Mouse (Mus musculus) ES-E14 (cell line): ENCODE measurements around the gene Creg2. TPM values are rescaled to one million over a fixed set of nuclear protein-coding genes. Genes with fewer than 3 reads are reported as not detected.

Experiments
- DNase-seq: peaks from one replicate; pipeline ENCODE4 v3.0.0-alpha.2; 2013; ENCODE audit warnings: low read depth, low spot score
- H3K27ac ChIP-seq: 2 replicates; pipeline ENCODE4 v1.5.1; 2012; ENCODE audit warnings: low read depth, mild to moderate bottlenecking, low read length, moderate library complexity, mixed read lengths; ENCODE audit not compliant: poor library complexity, insufficient read depth, severe bottlenecking
- H3K36me3 ChIP-seq: 2 replicates; pipeline ENCODE4 v1.6.1; 2012; ENCODE audit warnings: mild to moderate bottlenecking, low read length, moderate library complexity, mixed read lengths; ENCODE audit not compliant: control insufficient read depth, poor library complexity, insufficient read depth, severe bottlenecking
- H3K4me1 ChIP-seq, 2 experiments: fragments of 150-350 bp in 1 of 2; sonication (generic) in 1 of 2; 2 replicates each; pipeline ENCODE4 v1.6.1; 2012; ENCODE audit warnings: low read length in 2 of 2, mild to moderate bottlenecking in 1 of 2, mixed read lengths in 1 of 2; ENCODE audit not compliant: control insufficient read depth in 2 of 2, insufficient read depth in 2 of 2, poor library complexity in 1 of 2
- H3K4me3 ChIP-seq, 2 experiments: fragments of 150-350 bp in 1 of 2; sonication (generic) in 1 of 2; 2 replicates each; pipeline ENCODE4 v1.5.1; 2012; ENCODE audit warnings: low read length in 2 of 2, low read depth in 1 of 2, mild to moderate bottlenecking in 1 of 2, mixed read lengths in 1 of 2; ENCODE audit not compliant: insufficient read depth in 1 of 2, poor library complexity in 1 of 2, severe bottlenecking in 1 of 2
- H3K9ac ChIP-seq: 2 replicates; pipeline ENCODE4 v1.6.1; 2012; ENCODE audit warnings: low read depth, mild to moderate bottlenecking, low read length, mixed read lengths; ENCODE audit not compliant: poor library complexity, insufficient read depth, severe bottlenecking
- H3K9me3 ChIP-seq: fragments of 150-350 bp; sonication (generic); 2 replicates; pipeline ENCODE4 v1.6.1; 2012; ENCODE audit warnings: low read depth, mild to moderate bottlenecking, low read length; ENCODE audit not compliant: control insufficient read depth, insufficient read depth
- CHD2 ChIP-seq: IDR thresholded peaks from 2 replicates; pipeline ENCODE4 v1.6.1; 2014; ENCODE audit warnings: mild to moderate bottlenecking, low read depth, low read length, inconsistent platforms
- HCFC1 ChIP-seq: IDR thresholded peaks from 2 replicates; pipeline ENCODE4 v1.6.1; 2012; ENCODE audit warnings: low read length, inconsistent platforms, borderline replicate concordance; ENCODE audit not compliant: insufficient read depth
- MAFK ChIP-seq: IDR thresholded peaks from 2 replicates; pipeline ENCODE4 v1.6.1; 2014; ENCODE audit warnings: mild to moderate bottlenecking, low read depth, low read length, inconsistent platforms; ENCODE audit not compliant: insufficient read depth
- ZC3H11A ChIP-seq: IDR thresholded peaks from 2 replicates; pipeline ENCODE4 v1.6.1; 2012; ENCODE audit warnings: low read depth, mild to moderate bottlenecking, inconsistent platforms, low read length, borderline replicate concordance
- ZNF384 ChIP-seq: IDR thresholded peaks from 2 replicates; pipeline ENCODE4 v1.6.1; 2012; ENCODE audit warnings: low read depth, low read length, inconsistent platforms
- in situ Hi-C, 2 experiments: fragments of 600-800 bp; cut with MboI; formaldehyde crosslinking; loops; one replicate each; pipeline ENCODE4 v1.15.1; 2025; ENCODE audit warnings: low sequenced_read_pairs in 2 of 2, inconsistent platforms in 1 of 2; ENCODE audit not compliant: unreplicated experiment in 2 of 2
- total RNA-seq: library from RNA; depleted of rRNA; stranded (reverse); fragments of 300-350 nt; gene quantifications from 2 replicates; pipeline ENCODE4 v1.2.3, GENCODE M21; 2012

Creg2 gene
- total RNA-seq, 1 experiment = 0.22 TPM

DNA sequence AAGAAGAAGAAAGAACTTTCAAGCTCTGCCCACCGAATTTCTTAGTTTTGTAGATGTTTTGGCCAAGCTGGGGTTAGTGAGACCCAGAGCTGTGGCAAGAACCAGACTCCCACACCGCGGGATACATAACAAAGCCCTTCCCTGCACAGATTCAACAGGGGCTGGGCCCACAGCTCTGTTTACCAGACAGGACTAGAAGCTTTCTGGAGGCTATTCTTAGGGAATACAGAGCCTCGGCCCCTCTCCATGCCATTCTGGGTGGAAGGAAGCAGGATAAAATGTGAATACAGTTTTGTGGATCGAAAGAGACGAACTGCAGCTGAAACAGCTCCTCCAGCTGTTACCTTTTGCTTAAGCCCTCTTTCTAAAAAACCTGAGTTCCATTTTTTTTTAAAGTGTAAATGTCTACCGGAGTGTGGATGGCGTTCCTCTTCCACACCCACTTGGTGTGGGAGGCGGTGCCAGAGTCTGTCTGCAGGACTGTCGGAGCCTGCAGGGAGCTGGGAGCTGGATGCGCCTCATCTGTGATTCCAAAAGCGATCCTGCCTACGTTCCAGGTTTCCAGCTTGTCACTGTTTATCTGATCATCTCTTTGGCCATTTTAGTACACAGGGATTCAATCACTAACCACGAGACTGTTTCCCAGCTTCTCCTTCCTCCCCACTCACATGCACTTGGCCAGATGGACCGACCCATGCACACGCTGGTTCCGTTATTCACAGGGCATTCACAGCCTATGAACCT lies 1.4 kb downstream of the Creg2 start:
- H3K4me3 ChIP-seq = peak overlapping the region; percentile 72 to 74
- peaks cover 0 to 9% of the 10 kb centered on the region in 2 experiments; a peak in 1 of 4 replicates for H3K4me1 ChIP-seq
- in situ Hi-C loops = no loop called here
- H3K9me3 ChIP-seq = no peaks in the 10 kb centered on the region
- peak overlapping the region; percentile 27; the same call in 1 of the 2 replicates for H3K9ac ChIP-seq
- no peaks in the 10 kb centered on the region for H3K36me3 ChIP-seq
- no peak overlapping the region for H3K27ac ChIP-seq
- TF ChIP-seq ZC3H11A (no peak), ZNF384 (no peak)
- no peak for DNase-seq

DNA sequence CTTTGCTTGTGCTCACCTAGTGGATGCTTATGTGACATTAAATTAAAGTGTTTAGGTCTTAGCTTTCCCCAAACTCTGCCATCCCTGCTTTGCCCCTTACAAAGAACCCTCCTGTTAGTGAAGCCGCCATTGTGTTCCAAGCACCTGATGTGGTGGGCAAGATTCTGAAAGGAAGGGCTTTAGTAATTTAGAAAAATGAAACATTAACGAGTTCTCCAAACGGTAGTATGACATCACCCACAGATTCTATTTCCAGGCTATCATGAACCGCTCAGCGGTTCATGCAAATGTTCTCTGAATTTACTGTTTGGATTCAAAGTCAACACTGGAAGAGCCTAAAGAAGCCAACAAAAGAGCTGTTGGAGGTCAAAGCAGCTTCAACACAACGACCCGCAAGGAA lies 2.7 kb downstream of the Creg2 start:
- H3K36me3 ChIP-seq = no peaks in the 10 kb centered on the region
- no peak overlapping the region for H3K9ac ChIP-seq
- no peak for DNase-seq
- TF ChIP-seq MAFK (no peak), HCFC1 (no peak), CHD2 (no peak), ZNF384 (no peak), ZC3H11A (no peak)
- peaks cover 0 to 9% of the 10 kb centered on the region in 2 experiments; a peak in 1 of 4 replicates for H3K4me1 ChIP-seq
- no peak overlapping the region for H3K27ac ChIP-seq
- no peaks in the 10 kb centered on the region for H3K9me3 ChIP-seq
- no peak overlapping the region for H3K4me3 ChIP-seq
- in situ Hi-C loops = no loop called here

DNA sequence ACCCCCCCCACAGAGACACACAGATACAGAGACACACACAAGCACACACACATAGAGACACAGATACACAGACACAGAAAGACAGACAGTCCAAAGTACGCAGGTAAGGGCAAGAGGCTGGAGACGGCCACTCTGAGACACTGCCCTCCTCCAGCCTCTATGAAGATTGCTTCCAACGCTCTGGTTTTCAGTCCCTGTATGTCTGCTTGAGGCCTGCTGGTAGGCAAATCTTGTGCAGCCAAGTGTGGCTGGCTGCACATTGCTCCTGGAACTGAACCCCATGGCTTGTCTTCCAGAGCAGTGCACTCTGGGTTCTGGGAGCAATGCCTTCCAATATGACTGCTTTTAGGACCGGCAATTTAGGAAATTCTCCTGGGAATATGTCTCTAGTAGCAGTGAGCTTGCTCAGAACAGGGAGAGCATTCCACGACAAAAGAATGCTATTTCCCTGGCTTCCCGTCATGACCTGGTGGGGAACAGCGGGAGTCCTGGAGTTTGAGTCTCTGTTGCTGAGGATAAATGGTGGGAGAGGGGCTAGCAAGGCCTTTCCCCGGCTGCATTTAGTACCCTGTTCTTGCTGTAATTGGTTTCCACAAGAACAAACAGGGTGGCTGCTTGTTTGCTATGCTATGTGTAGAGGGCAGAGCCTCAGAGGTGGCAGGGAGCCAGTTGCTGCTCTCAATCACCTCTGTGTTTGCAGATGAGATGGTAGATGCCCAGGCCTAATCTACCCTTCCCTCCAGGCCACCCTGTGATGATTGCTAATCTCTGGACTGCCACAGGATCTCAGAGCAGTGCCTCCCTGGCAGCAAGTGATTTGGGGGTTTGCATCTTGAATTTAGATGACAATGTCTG lies 5.1 kb downstream of the Creg2 start:
- in situ Hi-C loops = no loop called here
- no peak overlapping the region for H3K27ac ChIP-seq
- TF ChIP-seq MAFK = no peak
- no peak for TF ChIP-seq CHD2
- TF ChIP-seq ZNF384 = no peak
- no peak for TF ChIP-seq ZC3H11A
- TF ChIP-seq HCFC1 = no peak

DNA sequence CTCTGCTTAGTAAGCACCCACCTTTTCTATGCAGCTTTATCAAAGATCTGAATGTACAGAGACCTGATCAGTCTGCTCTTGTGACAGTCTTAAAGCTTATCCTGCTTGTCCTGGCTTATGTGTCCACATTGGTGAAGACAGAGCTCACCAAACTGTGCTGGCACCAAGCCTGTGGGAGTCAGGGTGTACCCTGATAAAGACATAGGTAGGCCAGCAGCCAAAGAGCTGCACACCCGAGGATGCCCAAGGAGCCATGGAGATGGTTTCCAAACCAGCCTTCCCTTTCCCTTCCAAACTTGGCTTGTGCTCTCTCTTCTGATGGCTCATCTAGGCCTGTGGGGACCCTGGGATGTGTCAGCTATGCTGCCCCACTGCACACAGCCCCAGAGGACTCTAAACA lies 6.9 kb downstream of the Creg2 start:
- Histone ChIP-seq H3K9me3 (no peaks in the 10 kb centered on the region), H3K36me3 (no peaks in the 10 kb centered on the region), H3K9ac (no peak overlapping the region), H3K4me3 (no peak overlapping the region), H3K27ac (no peak overlapping the region), H3K4me1 (no peaks in the 10 kb centered on the region)
- TF ChIP-seq CHD2 (no peak), MAFK (no peak), ZNF384 (no peak), HCFC1 (no peak), ZC3H11A (no peak)
- DNase-seq = no peak
- in situ Hi-C loops = no loop called here

More for the DNA sequence above, 5.1 kb downstream of the Creg2 start:
- no peak overlapping the region for H3K9ac ChIP-seq
- H3K9me3 ChIP-seq = no peaks in the 10 kb centered on the region
- H3K4me1 ChIP-seq = peaks cover 0 to 8% of the 10 kb centered on the region in 2 experiments; a peak in 1 of 4 replicates
- no peaks in the 10 kb centered on the region for H3K36me3 ChIP-seq
- no peak for DNase-seq
- no peak overlapping the region for H3K4me3 ChIP-seq
